ENCODE assay signal across 8 mouse cellular contexts in genomic region chr9:101002053-101002452, GRCm38 (mm10). TPM values are rescaled to one million over a fixed set of nuclear protein-coding genes. Genes with fewer than 3 reads are reported as not detected.
DNase-seq lines count a peak whose midpoint lies in the region.

No protein-coding gene starts in this region.

- intact Hi-C loops in left cerebral cortex, postnatal 14 days (cut with DNase I): no loop called here

- peak; percentile 22 for DNase-seq in adrenal gland, postnatal 14 days
- DNase-seq in adrenal gland, adult 2 months: no peak
- DNase-seq in left cerebral cortex, postnatal 14 days (ENCODE audit: low spot score in 2 of 2): peak; percentile 10 to 12
- DNase-seq in left cerebral cortex, adult 9 months (ENCODE audit: low spot score in 2 of 2): no peak
- DNase-seq in R1 (ENCODE audit: low read depth, low spot score): peak; percentile 58
- peak; percentile 4 for DNase-seq in retina, postnatal 1 day
- no peak for DNase-seq in layer of hippocampus, adult 9-11 months
- DNase-seq in urinary bladder, postnatal 10 days (ENCODE audit: low spot score): no peak

RNA-seq across cellular contexts. Expression of gene Pccb, which starts 32.6 kb away (rescaled TPM):
- total RNA-seq in adrenal gland, postnatal 14 days (2021): 201 and 211 TPM in 2 replicates
- total RNA-seq in adrenal gland, adult 2 months (2021): 100 to 1,000 TPM; 140 to 166 TPM
- polyA plus RNA-seq in adrenal gland, adult 2 months (2012; rRNA removed): 113 and 128 TPM in 2 replicates
- total RNA-seq in left cerebral cortex, postnatal 14 days (2021): 10 to 100 TPM; 46.1 to 50.8 TPM

Comparison
In these comparisons a context has a peak if more than half of its experiments do, and no peak if none do; other contexts are left out.
1. DNase-seq: peak in adrenal gland, postnatal 14 days (single experiment), left cerebral cortex, postnatal 14 days (2 of 2), R1 (single experiment) and retina, postnatal 1 day (single experiment); none in adrenal gland, adult 2 months (single experiment), left cerebral cortex, adult 9 months (0 of 2), layer of hippocampus, adult 9-11 months (single experiment) and urinary bladder, postnatal 10 days (single experiment).